In genomic region chr3:147082255-147082943, GRCm38 (mm10) we compare ENCODE assay signal across 21 mouse cellular contexts.
DNase-seq lines count a peak whose midpoint lies in the region; ATAC-seq lines count a peak whose summit lies in the region.
"Had no signal": no experiment of that assay in that cellular context is flagged by ENCODE, and none has a peak within 500 bp of the region (broad histone marks: within the 10 kb centered on the region; RNA-seq: fewer than 3 reads in every experiment).

No protein-coding gene starts in this region.

- no peaks in the 10 kb centered on the region for H3K27me3 ChIP-seq in hindbrain, embryonic 11.5 days (ENCODE audit: control insufficient read depth, insufficient read depth, low read length)
- no peaks in the 10 kb centered on the region for H3K27me3 ChIP-seq in hindbrain, embryonic 16.5 days (replicated peaks; ENCODE audit: control insufficient read depth, insufficient read depth, low read length)
- H3K27me3 ChIP-seq in hindbrain, embryonic 13.5 days: no peaks in the 10 kb centered on the region
- H3K27me3 ChIP-seq in neural tube, embryonic 12.5 days (replicated peaks): no peaks in the 10 kb centered on the region
- H3K27me3 ChIP-seq: embryonic facial prominence, embryonic 12.5 days; heart, embryonic 13.5 days; stomach, embryonic 15.5 days had no signal

- H3K4me3 ChIP-seq in hindbrain, embryonic 11.5 days (ENCODE audit: low read depth, low read length): no peak overlapping the region
- H3K4me3 ChIP-seq in hindbrain, embryonic 16.5 days (ENCODE audit: low read length): no peak overlapping the region
- no peak overlapping the region for H3K4me3 ChIP-seq in hindbrain, embryonic 13.5 days
- no peak overlapping the region for H3K4me3 ChIP-seq in neural tube, embryonic 12.5 days
- H3K4me3 ChIP-seq: embryonic facial prominence, embryonic 12.5 days; heart, embryonic 13.5 days; stomach, embryonic 15.5 days had no signal

- H3K9ac ChIP-seq in hindbrain, embryonic 11.5 days (ENCODE audit: low read depth, low read length): no peak overlapping the region
- no peak overlapping the region for H3K9ac ChIP-seq in hindbrain, embryonic 16.5 days (ENCODE audit: low read depth, low read length)
- no peak overlapping the region for H3K9ac ChIP-seq in hindbrain, embryonic 13.5 days
- H3K9ac ChIP-seq in neural tube, embryonic 12.5 days: no peak overlapping the region
- H3K9ac ChIP-seq: embryonic facial prominence, embryonic 12.5 days; heart, embryonic 13.5 days; stomach, embryonic 15.5 days had no signal

- no peak overlapping the region for H3K4me2 ChIP-seq in hindbrain, embryonic 11.5 days (replicated peaks; ENCODE audit: low read depth, low read length)
- no peak overlapping the region for H3K4me2 ChIP-seq in hindbrain, embryonic 16.5 days (ENCODE audit: low read length)
- H3K4me2 ChIP-seq in hindbrain, embryonic 13.5 days: no peak overlapping the region
- peak overlapping the region; percentile 47; the same call in 1 of the 2 replicates for H3K4me2 ChIP-seq in neural tube, embryonic 12.5 days (replicated peaks)
- H3K4me2 ChIP-seq: embryonic facial prominence, embryonic 12.5 days; heart, embryonic 13.5 days; stomach, embryonic 15.5 days had no signal

- ATAC-seq in hindbrain, embryonic 11.5 days (ENCODE audit: low FRiP score): peak; percentile 80
- no peak for ATAC-seq in hindbrain, embryonic 16.5 days
- 0 out of 2 replicates have a peak, but pooled peaks have one; percentile 27 for ATAC-seq in hindbrain, embryonic 13.5 days (ENCODE audit: low FRiP score)
- peak; percentile 78; the same call in 1 of the 2 replicates for ATAC-seq in neural tube, embryonic 12.5 days (ENCODE audit: low FRiP score, low read depth)
- ATAC-seq: activated CD4-positive, CD25-positive, alpha-beta regulatory T cell, adult 4 months; intestine, postnatal 0 days had no signal

- peak; percentile 52 for DNase-seq in hindbrain, embryonic 11.5 days (ENCODE audit: low spot score)
- DNase-seq in embryo, embryonic 9.5 days (ENCODE audit: extremely low spot score): peak; percentile 40
- DNase-seq in ovary, postnatal 10 days (ENCODE audit: low spot score): no peak
- DNase-seq in cerebellum, adult 8-10 months: no peak
- no peak for DNase-seq in right cerebral cortex, postnatal 14 days
- DNase-seq: adrenal gland, postnatal 36 days; cerebellum, adult 9-11 months; heart, postnatal 4 days; layer of hippocampus, postnatal 36 days; lung, adult 18-20 months; right cerebral cortex, adult 18-20 months; spleen, adult 18-20 months had no signal

- H3K9me3 ChIP-seq in hindbrain, embryonic 11.5 days (ENCODE audit: control insufficient read depth, low read length): no peaks in the 10 kb centered on the region
- H3K9me3 ChIP-seq in hindbrain, embryonic 16.5 days (ENCODE audit: control insufficient read depth, low read length): no peaks in the 10 kb centered on the region
- H3K9me3 ChIP-seq in hindbrain, embryonic 13.5 days: no peaks in the 10 kb centered on the region
- no peaks in the 10 kb centered on the region for H3K9me3 ChIP-seq in neural tube, embryonic 12.5 days
- H3K9me3 ChIP-seq: embryonic facial prominence, embryonic 12.5 days; heart, embryonic 13.5 days; stomach, embryonic 15.5 days had no signal

- H3K4me1 ChIP-seq in hindbrain, embryonic 11.5 days (replicated peaks; ENCODE audit: control insufficient read depth, insufficient read depth, low read length): no peaks in the 10 kb centered on the region
- no peaks in the 10 kb centered on the region; the same call in 1 of the 2 replicates for H3K4me1 ChIP-seq in hindbrain, embryonic 16.5 days (ENCODE audit: control insufficient read depth, insufficient read depth, low read depth, low read length)
- H3K4me1 ChIP-seq in hindbrain, embryonic 13.5 days (replicated peaks): peaks cover 24% of the 10 kb centered on the region
- peaks cover 15% of the 10 kb centered on the region for H3K4me1 ChIP-seq in neural tube, embryonic 12.5 days
- H3K4me1 ChIP-seq: embryonic facial prominence, embryonic 12.5 days; stomach, embryonic 15.5 days had no signal

- 19% methylated on average over 7 of the region's 7 CpGs for WGBS in hindbrain, embryonic 11.5 days
- WGBS in hindbrain, embryonic 16.5 days: 18% methylated on average over 7 of the region's 7 CpGs
- whole genome bisulfite sequencing in hindbrain, embryonic 13.5 days: 15% methylated on average over 7 of the region's 7 CpGs
- WGBS in neural tube, embryonic 12.5 days: 11% methylated on average over 7 of the region's 7 CpGs

- peak overlapping the region; percentile 12; the same call in 1 of the 2 replicates for H3K27ac ChIP-seq in hindbrain, embryonic 11.5 days (ENCODE audit: low read depth, low read length)
- H3K27ac ChIP-seq in hindbrain, embryonic 16.5 days (ENCODE audit: low read depth, low read length): no peak overlapping the region
- peak overlapping the region; percentile 67; the same call in 1 of the 2 replicates for H3K27ac ChIP-seq in hindbrain, embryonic 13.5 days
- no peak overlapping the region for H3K27ac ChIP-seq in neural tube, embryonic 12.5 days
- H3K27ac ChIP-seq: embryonic facial prominence, embryonic 12.5 days; heart, embryonic 13.5 days; kidney, postnatal 0 days; stomach, embryonic 15.5 days had no signal

- H3K36me3 ChIP-seq in hindbrain, embryonic 11.5 days (ENCODE audit: control insufficient read depth, insufficient read depth, low read length): no peaks in the 10 kb centered on the region
- no peaks in the 10 kb centered on the region for H3K36me3 ChIP-seq in hindbrain, embryonic 16.5 days (ENCODE audit: control insufficient read depth, insufficient read depth, low read length)
- H3K36me3 ChIP-seq in hindbrain, embryonic 13.5 days: no peaks in the 10 kb centered on the region
- no peaks in the 10 kb centered on the region for H3K36me3 ChIP-seq in neural tube, embryonic 12.5 days
- H3K36me3 ChIP-seq: embryonic facial prominence, embryonic 12.5 days; heart, embryonic 13.5 days; stomach, embryonic 15.5 days had no signal

Comparison
In these comparisons a context has a peak if more than half of its experiments do, and no peak if none do; other contexts are left out.
1. H3K27ac ChIP-seq: peak in hindbrain, embryonic 11.5 days (single experiment) and hindbrain, embryonic 13.5 days (single experiment); none in hindbrain, embryonic 16.5 days (single experiment) and neural tube, embryonic 12.5 days (single experiment).
2. DNase-seq: peak in hindbrain, embryonic 11.5 days (single experiment) and embryo, embryonic 9.5 days (single experiment); none in ovary, postnatal 10 days (single experiment), cerebellum, adult 8-10 months (single experiment) and right cerebral cortex, postnatal 14 days (single experiment).